Mouse (Mus musculus) MEL (cell line): ENCODE measurements around the gene Mybpc2.

Experiments used
- CTCF ChIP-seq, 3 experiments: IDR thresholded peaks in 2 of 3; conservative IDR thresholded peaks in 1 of 3; 2 replicates each; pipeline ENCODE4 v1.5.1; 2011 to 2012; ENCODE audit warnings: low read length in 3 of 3, low read depth in 2 of 3, mild to moderate bottlenecking in 2 of 3, improper control_type of control experiment in 1 of 3, inconsistent platforms in 1 of 3, mixed read lengths in 1 of 3, moderate library complexity in 1 of 3; ENCODE audit not compliant: control insufficient read depth in 1 of 3, insufficient read depth in 1 of 3, poor library complexity in 1 of 3, severe bottlenecking in 1 of 3
- POLR2A ChIP-seq, 2 experiments: IDR thresholded peaks; 2 replicates each; pipeline ENCODE4 v1.6.1; 2011 to 2012; ENCODE audit warnings: low read length in 2 of 2, mild to moderate bottlenecking in 2 of 2, control low read depth in 1 of 2, improper control_type of control experiment in 1 of 2, low read depth in 1 of 2, moderate library complexity in 1 of 2; ENCODE audit not compliant: control insufficient read depth in 1 of 2, insufficient read depth in 1 of 2, poor library complexity in 1 of 2

- TF ChIP-seq POLR2A (IDR thresholded peaks at IDR 0.05; ENCODE audit: control insufficient read depth in 1 of 2, insufficient read depth in 1 of 2, low read depth in 1 of 2, low read length in 2 of 2, poor library complexity in 1 of 2) (no peak), CTCF (IDR thresholded peaks at IDR 0.05 in 2 of 3, conservative IDR thresholded peaks at IDR 0.05 in 1 of 3; ENCODE audit: control insufficient read depth in 1 of 3, insufficient read depth in 1 of 3, low read depth in 2 of 3, low read length in 3 of 3, poor library complexity in 1 of 3, severe bottlenecking in 1 of 3) (no peak)
These were observed 59.9 kb downstream of the Mybpc2 start for GRCm38 (mm10) chr7:44464511-44464910.
